Mouse (Mus musculus): ENCODE results near the gene Aqp9. TPM values are rescaled to one million over a fixed set of nuclear protein-coding genes. Genes with fewer than 3 reads are reported as not detected.

Aqp9 gene
- polyA plus RNA-seq, 1 experiment from 2014 or later, result 0.38 TPM

DNA sequence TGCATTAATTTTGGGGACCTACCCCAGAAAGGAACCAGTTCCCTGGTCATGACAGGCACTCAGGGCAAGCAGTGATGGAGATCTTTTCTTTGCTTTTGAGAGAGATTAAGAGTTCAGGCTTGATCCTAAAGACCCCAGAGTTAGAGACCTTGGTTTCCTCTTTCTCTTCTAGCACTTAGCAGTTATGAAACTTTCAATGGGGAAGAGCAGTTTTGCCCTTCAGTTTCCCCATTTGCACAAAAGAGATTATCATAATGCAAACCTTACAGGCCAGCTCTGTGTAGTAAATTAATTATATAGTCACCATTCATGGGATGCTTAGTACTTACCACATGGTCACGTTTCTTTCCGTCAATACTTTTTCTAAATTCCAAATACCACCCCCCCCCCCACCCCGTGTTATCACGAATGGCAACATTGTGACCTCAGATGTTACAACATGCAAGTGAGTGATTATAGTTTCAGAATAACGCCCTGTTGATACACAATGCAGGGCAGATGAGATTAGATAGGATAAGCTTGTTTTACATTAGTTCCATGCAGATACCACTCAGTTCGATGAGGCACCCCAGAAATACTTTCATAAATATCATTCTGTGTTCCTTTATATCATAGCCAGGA, 10.9 kb upstream of the Aqp9 start:
- Histone ChIP-seq H3K4me3 (ENCODE audit: low read depth, low read length) (no peak overlapping the region), H3K4me2 (ENCODE audit: low read length) (no peak overlapping the region), H3K9me3 (ENCODE audit: control insufficient read depth, low read length) (no peaks in the 10 kb centered on the region), H3K36me3 (ENCODE audit: control insufficient read depth, insufficient read depth, low read length) (no peaks in the 10 kb centered on the region), H3K27me3 (replicated peaks; ENCODE audit: control insufficient read depth, insufficient read depth, low read length) (no peaks in the 10 kb centered on the region), H3K4me1 (replicated peaks; ENCODE audit: control insufficient read depth, insufficient read depth, low read length) (no peaks in the 10 kb centered on the region), H3K27ac (ENCODE audit: low read depth) (no peak overlapping the region), H3K9ac (ENCODE audit: low read length) (no peak overlapping the region)
- ATAC-seq (replicated peaks; ENCODE audit: low FRiP score, low TSS enrichment, low read depth), result no peak
- DNase-seq (ENCODE audit: low spot score), result no peak
- 74% methylated on average over 6 of the region's 6 CpGs for WGBS

DNA sequence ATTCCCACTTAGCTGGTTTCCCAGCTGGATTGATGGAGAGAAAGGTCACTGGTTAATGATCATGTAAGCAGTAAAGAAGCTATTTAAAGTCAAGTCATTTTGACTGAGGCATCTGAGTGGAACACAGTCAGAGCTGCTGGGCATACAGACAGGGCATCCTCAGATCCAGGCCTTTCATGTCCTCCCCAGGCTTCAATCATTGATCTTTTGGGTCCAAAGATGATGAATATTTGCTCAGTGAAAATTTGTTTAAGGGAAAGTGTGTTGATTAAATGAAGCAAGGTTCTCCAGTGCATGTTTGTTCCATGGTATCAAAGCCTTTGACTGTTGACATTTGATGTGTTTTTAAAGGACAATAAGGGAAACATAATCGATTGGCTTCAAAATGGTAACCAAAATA, 7.2 kb upstream of the Aqp9 start:
- 86% methylated on average over 1 of the region's 1 CpGs for WGBS
- Histone ChIP-seq H3K27ac (ENCODE audit: low read depth) (no peak overlapping the region), H3K4me3 (ENCODE audit: low read depth, low read length) (no peak overlapping the region), H3K27me3 (replicated peaks; ENCODE audit: control insufficient read depth, insufficient read depth, low read length) (no peaks in the 10 kb centered on the region), H3K9me3 (ENCODE audit: control insufficient read depth, low read length) (no peaks in the 10 kb centered on the region), H3K4me2 (ENCODE audit: low read length) (no peak overlapping the region), H3K36me3 (ENCODE audit: control insufficient read depth, insufficient read depth, low read length) (no peaks in the 10 kb centered on the region), H3K9ac (ENCODE audit: low read length) (no peak overlapping the region), H3K4me1 (replicated peaks; ENCODE audit: control insufficient read depth, insufficient read depth, low read length) (no peaks in the 10 kb centered on the region)
- DNase-seq (ENCODE audit: low spot score), result peak; percentile 15
- no peak for ATAC-seq (replicated peaks; ENCODE audit: low FRiP score, low TSS enrichment, low read depth)

DNA sequence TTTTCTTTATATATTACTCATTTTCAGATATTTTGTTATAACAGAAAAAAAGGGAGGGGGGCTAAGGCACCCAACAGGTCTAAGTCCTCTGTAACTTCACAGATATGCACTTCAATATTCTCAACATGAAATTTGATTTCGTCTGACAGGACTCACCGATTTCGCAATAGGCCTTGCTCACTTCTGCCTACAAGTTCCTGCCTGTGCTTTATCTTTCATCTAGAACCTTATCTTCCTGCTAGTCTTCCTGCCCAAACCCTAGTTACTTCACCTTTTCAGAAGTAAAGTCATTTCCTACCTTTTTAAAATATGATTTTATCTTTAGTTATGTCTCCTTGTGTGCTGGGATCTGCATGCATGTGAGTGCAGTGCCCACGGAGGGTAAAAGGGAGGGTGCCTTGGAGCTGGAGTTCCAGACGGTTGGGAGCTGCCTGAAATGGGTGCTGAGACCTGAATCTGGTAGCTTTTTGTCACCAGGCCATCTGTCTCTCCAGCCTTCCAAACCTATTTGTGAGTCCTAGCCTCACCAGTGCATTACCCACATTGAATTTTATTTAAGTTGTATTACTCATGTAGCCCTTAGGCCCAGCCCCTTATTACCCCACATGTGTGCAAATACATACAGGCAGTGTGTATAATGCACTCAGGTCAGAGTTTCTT, 6.0 kb upstream of the Aqp9 start:
- Histone ChIP-seq H3K4me2 (ENCODE audit: low read length) (no peak overlapping the region), H3K4me3 (ENCODE audit: low read depth, low read length) (no peak overlapping the region)

DNA sequence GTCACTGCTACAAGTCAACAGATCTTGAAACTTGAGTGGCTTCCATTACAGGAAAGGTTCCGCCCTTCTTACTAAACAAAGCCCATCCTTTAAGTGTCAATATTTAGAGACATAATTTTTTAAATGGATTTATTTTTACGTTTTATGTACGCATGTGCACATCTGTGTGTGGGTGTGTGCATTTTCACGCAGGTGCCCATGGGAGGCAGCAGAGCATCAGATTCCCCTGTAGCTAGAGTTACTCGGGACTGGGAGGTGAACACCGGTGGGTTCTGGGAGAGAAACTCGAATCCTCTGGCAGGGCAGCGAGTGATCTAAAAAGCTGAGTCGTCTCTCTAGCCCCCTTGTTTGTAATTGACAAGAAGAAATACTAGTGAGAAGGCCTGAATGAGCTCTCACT, 5.1 kb upstream of the Aqp9 start:
- H3K9me3 ChIP-seq (ENCODE audit: control insufficient read depth, low read length), result no peaks in the 10 kb centered on the region
- H3K4me2 ChIP-seq (ENCODE audit: low read length), result no peak overlapping the region
- H3K36me3 ChIP-seq (ENCODE audit: control insufficient read depth, insufficient read depth, low read length), result no peaks in the 10 kb centered on the region
- no peak overlapping the region for H3K27ac ChIP-seq (ENCODE audit: low read depth)
- H3K4me1 ChIP-seq (replicated peaks; ENCODE audit: control insufficient read depth, insufficient read depth, low read length), result peaks cover 5% of the 10 kb centered on the region
- no peak for DNase-seq (ENCODE audit: low spot score)
- ATAC-seq (replicated peaks; ENCODE audit: low FRiP score, low TSS enrichment, low read depth), result no peak
- H3K9ac ChIP-seq (ENCODE audit: low read length), result no peak overlapping the region
- WGBS, result 59% methylated on average over 9 of the region's 9 CpGs
- H3K4me3 ChIP-seq (ENCODE audit: low read depth, low read length), result no peak overlapping the region
- H3K27me3 ChIP-seq (replicated peaks; ENCODE audit: control insufficient read depth, insufficient read depth, low read length), result no peaks in the 10 kb centered on the region

More for the DNA sequence above, 6.0 kb upstream of the Aqp9 start:
- H3K9ac ChIP-seq (ENCODE audit: low read length), result no peak overlapping the region
- 81% methylated on average over 5 of the region's 5 CpGs for WGBS
- H3K27ac ChIP-seq (ENCODE audit: low read depth), result no peak overlapping the region
- H3K27me3 ChIP-seq (replicated peaks; ENCODE audit: control insufficient read depth, insufficient read depth, low read length), result no peaks in the 10 kb centered on the region
- H3K4me1 ChIP-seq (replicated peaks; ENCODE audit: control insufficient read depth, insufficient read depth, low read length), result no peaks in the 10 kb centered on the region
- no peaks in the 10 kb centered on the region for H3K36me3 ChIP-seq (ENCODE audit: control insufficient read depth, insufficient read depth, low read length)
- ATAC-seq (replicated peaks; ENCODE audit: low FRiP score, low TSS enrichment, low read depth), result no peak
- H3K9me3 ChIP-seq (ENCODE audit: control insufficient read depth, low read length), result no peaks in the 10 kb centered on the region
- peak; percentile 12 for DNase-seq (ENCODE audit: low spot score)

DNA sequence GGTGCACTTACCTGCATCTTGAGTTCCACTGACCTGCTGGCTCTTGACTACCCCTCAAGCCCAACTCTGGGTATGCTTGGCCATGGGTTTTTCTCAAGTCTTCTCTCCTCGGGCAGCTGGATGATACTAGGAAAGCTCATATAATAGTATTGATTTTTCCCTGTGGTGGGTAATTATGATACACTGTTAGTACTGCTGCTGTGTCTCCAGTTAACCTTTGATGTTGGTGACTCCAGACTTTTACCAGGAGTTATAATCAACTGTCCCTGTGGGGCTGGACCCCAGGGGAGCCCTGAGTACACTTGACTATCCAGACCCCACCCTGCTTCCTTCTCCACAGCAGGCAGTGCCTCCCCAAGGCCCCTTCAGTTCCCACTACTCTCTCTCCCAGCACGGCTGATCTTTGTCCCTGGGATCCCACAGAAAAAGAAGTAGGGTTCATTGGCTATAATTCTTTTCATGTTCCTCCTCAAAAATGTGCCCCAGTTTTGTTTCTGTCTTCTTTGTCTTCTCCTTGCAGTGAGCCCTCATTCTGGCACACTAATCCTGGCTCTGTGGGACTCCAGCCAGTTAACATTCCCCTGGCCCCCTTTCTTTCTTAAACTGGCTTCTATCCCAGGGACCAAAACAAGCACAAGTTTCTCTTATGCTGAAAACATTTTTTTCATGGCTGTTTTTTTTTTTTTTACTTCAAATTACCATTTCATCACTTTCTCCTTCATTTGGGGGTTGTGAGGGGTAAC, 838 bp downstream of the Aqp9 start:
- DNase-seq (ENCODE audit: low spot score) (peak; percentile 50), ATAC-seq (replicated peaks; ENCODE audit: low FRiP score, low TSS enrichment, low read depth) (no peak)
- no peak overlapping the region for H3K9ac ChIP-seq (ENCODE audit: low read length)
- 0 out of 2 replicates have a peak overlapping the region, but pooled peaks have one; percentile 19 for H3K27ac ChIP-seq (ENCODE audit: low read depth)
- H3K4me3 ChIP-seq (ENCODE audit: low read depth, low read length), result no peak overlapping the region
- H3K27me3 ChIP-seq (replicated peaks; ENCODE audit: control insufficient read depth, insufficient read depth, low read length), result no peaks in the 10 kb centered on the region
- WGBS, result 37% methylated on average over 2 of the region's 2 CpGs
- H3K9me3 ChIP-seq (ENCODE audit: control insufficient read depth, low read length), result no peaks in the 10 kb centered on the region
- H3K36me3 ChIP-seq (ENCODE audit: control insufficient read depth, insufficient read depth, low read length), result no peaks in the 10 kb centered on the region
- H3K4me2 ChIP-seq (ENCODE audit: low read length), result no peak overlapping the region
- H3K4me1 ChIP-seq (replicated peaks; ENCODE audit: control insufficient read depth, insufficient read depth, low read length), result peaks cover 12% of the 10 kb centered on the region

DNA sequence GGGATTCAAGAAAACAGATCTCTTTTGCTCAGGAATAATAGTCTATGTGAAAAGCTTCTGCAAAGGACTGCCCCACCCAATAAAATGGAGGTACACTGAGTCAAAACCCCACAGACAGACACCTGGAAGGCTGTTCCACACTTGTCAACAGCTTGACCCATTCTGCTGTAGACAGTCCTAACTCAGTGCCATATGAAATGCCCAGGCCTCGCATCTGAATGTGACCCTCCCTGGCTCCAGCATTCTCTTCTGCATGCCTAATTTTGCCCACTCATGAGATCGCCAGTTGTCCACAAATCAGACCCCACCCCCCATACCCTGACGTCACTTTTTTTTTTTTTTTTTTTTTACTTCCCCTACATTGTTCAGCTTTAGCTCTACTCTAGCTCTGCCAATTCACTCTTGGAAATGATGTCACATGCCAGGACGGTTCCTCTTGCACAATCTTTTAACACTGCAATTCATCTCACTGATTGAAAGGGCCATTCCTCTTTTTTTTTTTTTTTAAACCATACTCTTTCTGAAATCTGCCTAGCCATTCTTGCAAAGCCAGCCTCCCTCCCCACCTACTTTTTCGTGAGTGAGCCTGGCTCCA, 1.5 kb downstream of the Aqp9 start:
- Histone ChIP-seq H3K4me1 (replicated peaks; ENCODE audit: control insufficient read depth, insufficient read depth, low read length) (peaks cover 12% of the 10 kb centered on the region), H3K36me3 (ENCODE audit: control insufficient read depth, insufficient read depth, low read length) (no peaks in the 10 kb centered on the region), H3K4me2 (ENCODE audit: low read length) (no peak overlapping the region), H3K4me3 (ENCODE audit: low read depth, low read length) (no peak overlapping the region), H3K27ac (ENCODE audit: low read depth) (no peak overlapping the region), H3K9ac (ENCODE audit: low read length) (no peak overlapping the region), H3K27me3 (replicated peaks; ENCODE audit: control insufficient read depth, insufficient read depth, low read length) (no peaks in the 10 kb centered on the region), H3K9me3 (ENCODE audit: control insufficient read depth, low read length) (no peaks in the 10 kb centered on the region)
- DNase-seq (ENCODE audit: low spot score), result peak; percentile 49
- 67% methylated on average over 5 of the region's 5 CpGs for WGBS
- ATAC-seq (replicated peaks; ENCODE audit: low FRiP score, low TSS enrichment, low read depth), result no peak

DNA sequence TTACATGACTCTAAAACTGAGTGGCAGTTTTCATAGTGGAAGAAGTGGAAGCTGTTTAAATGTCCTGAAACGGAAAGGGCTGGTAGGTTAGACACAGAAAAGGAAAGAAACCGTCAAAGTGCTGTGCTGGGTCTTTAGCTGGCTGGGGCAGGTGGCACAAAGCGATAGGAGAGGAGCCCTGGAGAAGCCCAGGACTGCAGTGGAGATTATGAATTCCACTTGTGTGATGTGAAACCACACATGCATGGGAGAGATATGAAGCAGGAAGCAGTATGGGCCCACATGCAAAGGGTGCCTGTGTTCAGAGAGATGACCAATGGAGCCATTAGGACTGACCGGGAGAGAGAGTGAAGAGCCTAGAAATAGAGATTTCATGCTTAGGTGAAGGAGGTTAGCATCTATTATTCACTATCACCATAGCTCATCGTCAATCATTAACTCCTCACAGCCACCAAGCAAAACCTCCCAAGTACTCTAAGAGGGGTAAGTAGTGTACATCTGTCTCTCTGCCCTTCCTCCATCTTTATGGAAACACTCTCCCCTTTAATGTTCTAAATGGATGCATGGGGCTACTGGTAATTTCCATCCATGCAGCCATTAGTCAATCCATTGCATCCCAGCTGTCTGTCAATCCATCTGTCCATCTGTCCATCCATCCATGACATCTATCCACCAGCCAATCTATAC, 2.3 kb downstream of the Aqp9 start:
- Histone ChIP-seq H3K4me2 (ENCODE audit: low read length) (no peak overlapping the region), H3K9me3 (ENCODE audit: control insufficient read depth, low read length) (no peaks in the 10 kb centered on the region), H3K27ac (ENCODE audit: low read depth) (no peak overlapping the region), H3K4me1 (replicated peaks; ENCODE audit: control insufficient read depth, insufficient read depth, low read length) (peaks cover 12% of the 10 kb centered on the region), H3K9ac (ENCODE audit: low read length) (no peak overlapping the region), H3K27me3 (replicated peaks; ENCODE audit: control insufficient read depth, insufficient read depth, low read length) (no peaks in the 10 kb centered on the region), H3K36me3 (ENCODE audit: control insufficient read depth, insufficient read depth, low read length) (no peaks in the 10 kb centered on the region), H3K4me3 (ENCODE audit: low read depth, low read length) (no peak overlapping the region)
- WGBS, result 90% methylated on average over 5 of the region's 5 CpGs
- DNase-seq (ENCODE audit: low spot score) (peak; percentile 45), ATAC-seq (replicated peaks; ENCODE audit: low FRiP score, low TSS enrichment, low read depth) (no peak)

DNA sequence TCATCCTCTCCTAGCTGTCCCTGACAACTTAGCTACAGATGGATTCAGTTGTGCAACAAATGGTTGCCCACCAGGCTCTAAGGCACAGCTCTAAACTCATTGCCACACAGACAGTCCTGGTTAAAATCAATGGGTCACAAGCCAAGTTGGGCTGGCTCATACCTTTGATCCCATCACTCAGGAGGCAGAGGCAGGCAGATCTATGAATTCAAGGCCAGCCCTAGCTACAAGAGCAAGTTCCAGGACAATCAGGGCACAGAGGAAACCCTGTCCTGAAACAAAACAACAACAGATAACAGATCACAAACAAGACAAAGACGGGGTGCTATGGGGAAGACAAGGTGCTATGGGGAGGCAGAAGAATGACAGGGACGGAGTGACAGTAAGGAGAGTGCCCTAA, 3.0 kb downstream of the Aqp9 start:
- no peak overlapping the region for H3K4me2 ChIP-seq (ENCODE audit: low read length)
- 87% methylated on average over 2 of the region's 2 CpGs for WGBS
- no peak for ATAC-seq (replicated peaks; ENCODE audit: low FRiP score, low TSS enrichment, low read depth)
- no peaks in the 10 kb centered on the region for H3K27me3 ChIP-seq (replicated peaks; ENCODE audit: control insufficient read depth, insufficient read depth, low read length)
- H3K9ac ChIP-seq (ENCODE audit: low read length), result no peak overlapping the region
- peak; percentile 9 for DNase-seq (ENCODE audit: low spot score)
- H3K9me3 ChIP-seq (ENCODE audit: control insufficient read depth, low read length), result no peaks in the 10 kb centered on the region
- peaks cover 12% of the 10 kb centered on the region for H3K4me1 ChIP-seq (replicated peaks; ENCODE audit: control insufficient read depth, insufficient read depth, low read length)
- H3K27ac ChIP-seq (ENCODE audit: low read depth), result no peak overlapping the region
- no peak overlapping the region for H3K4me3 ChIP-seq (ENCODE audit: low read depth, low read length)
- H3K36me3 ChIP-seq (ENCODE audit: control insufficient read depth, insufficient read depth, low read length), result no peaks in the 10 kb centered on the region
